In the genomic region with DNA sequence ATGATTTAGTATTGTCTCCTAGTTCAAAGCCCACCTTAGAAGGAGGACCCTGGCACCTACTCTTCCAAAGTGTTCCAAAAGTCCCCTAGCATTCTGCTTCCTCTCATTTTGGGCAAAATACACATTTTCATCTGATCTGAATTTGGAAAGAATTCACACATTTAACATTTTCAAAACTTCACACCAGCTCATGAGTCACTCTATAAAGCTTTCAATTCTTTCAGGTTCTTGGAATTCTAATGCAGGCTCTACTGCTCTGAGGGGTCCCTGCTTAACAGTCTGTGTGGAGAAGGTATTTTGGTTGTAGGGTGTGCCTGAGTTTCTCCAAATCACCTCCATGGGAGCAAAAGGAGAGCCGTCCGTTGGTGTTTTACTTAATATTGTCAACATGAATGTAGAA, we compare ENCODE assay signal across 21 mouse cellular contexts.
DNase-seq lines count a peak whose midpoint lies in the region; ATAC-seq and TF ChIP-seq lines count a peak whose summit lies in the region.
"Had no signal": no experiment of that assay in that cellular context is flagged by ENCODE, and none has a peak within 500 bp of the region (broad histone marks: within the 10 kb centered on the region; RNA-seq: fewer than 3 reads in every experiment).

No protein-coding gene starts in this region.

- no peak for TF ChIP-seq CTCF in left cerebral cortex, adult 2 months (IDR thresholded peaks at IDR 0.05)
- no peak for TF ChIP-seq CTCF in cortical plate, adult 2 months (IDR thresholded peaks at IDR 0.05; ENCODE audit: extremely low read depth, insufficient read depth, low read length)

- intact Hi-C loops in left cerebral cortex, adult 2 months (cut with DNase I), result no loop called here

- no peak overlapping the region for H3K4me3 ChIP-seq in left cerebral cortex, adult 2 months
- no peak overlapping the region for H3K4me3 ChIP-seq in cortical plate, adult 2 months (ENCODE audit: insufficient read depth, low read length)

- peaks cover 2% of the 10 kb centered on the region; the same call in 1 of the 2 replicates for H3K4me1 ChIP-seq in cortical plate, adult 2 months (ENCODE audit: control insufficient read depth, insufficient read depth, low read length)

- peak overlapping the region; percentile 64 for H3K27ac ChIP-seq in left cerebral cortex, adult 2 months
- peak overlapping the region; percentile 95 for H3K27ac ChIP-seq in cortical plate, adult 2 months (ENCODE audit: insufficient read depth, low read length)

- ATAC-seq in frontal cortex, adult (ENCODE audit: low TSS enrichment), result peak; percentile 84
- ATAC-seq: activated CD4-positive, CD25-positive, alpha-beta regulatory T cell, adult 4 months; CD4-positive, CD25-positive, alpha-beta regulatory T cell, adult 4 months; Patski had no signal

- no peak for DNase-seq in frontal cortex, postnatal 10 days (ENCODE audit: low spot score in 2 of 2)
- no peak for DNase-seq in left cerebral cortex, adult 2 months (ENCODE audit: extremely low spot score in 1 of 2, low spot score in 2 of 2)
- no peak for DNase-seq in left cerebral cortex, adult 11 months (ENCODE audit: low spot score)
- DNase-seq in brain, adult 2 months (ENCODE audit: low read depth, low spot score), result peak; percentile 59
- no peak for DNase-seq in kidney, postnatal 14 days
- DNase-seq in retina, postnatal 1 day, result no peak
- DNase-seq: adrenal gland, adult 2 months; adrenal gland, adult 8-10 months; adrenal gland, postnatal 10 days; adrenal gland, postnatal 14 days; adrenal gland, postnatal 25 days; adrenal gland, postnatal 36 days; B cell, adult 2 months; cerebellum, adult 11 months; cerebellum, adult 11-12 months; cerebellum, adult 18-20 months had no signal

- TF ChIP-seq POLR2A in cortical plate, adult 2 months (IDR thresholded peaks at IDR 0.05; ENCODE audit: extremely low read depth, insufficient read depth, low read length), result no peak
